Mouse (Mus musculus) E14TG2a.4 (cell line): ENCODE measurements around the gene Fzd5.

Experiments used
- CTCF ChIP-seq: conservative IDR thresholded peaks from 2 replicates; pipeline ENCODE4 v1.5.1; 2014; ENCODE audit warnings: low read length
- POU5F1 ChIP-seq: IDR thresholded peaks from 2 replicates; pipeline ENCODE4 v1.6.1; 2014; ENCODE audit warnings: low read length, borderline replicate concordance

- TF ChIP-seq CTCF (no peak), POU5F1 (no peak)
Measured at GRCm38 (mm10) chr1:64761646-64762045, 24.1 kb upstream of the Fzd5 start.
